Mouse (Mus musculus) cerebellum, adult (tissue): ENCODE results near the gene Gm30302.
"Not testable (repeated sequence)": the region's sequence is repeated elsewhere in the genome, so short reads cannot be mapped to it uniquely, and the experiment has no call there.

Source experiments
- ATAC-seq: cut with Nextera tagmentation; 2 replicates; pipeline ENCODE4 v1.9.2; 2017; ENCODE audit warnings: mild to moderate bottlenecking, moderate library complexity, mixed read lengths; ENCODE audit not compliant: insufficient number of reproducible peaks, low FRiP score, low TSS enrichment

Gene Gm30302

DNA sequence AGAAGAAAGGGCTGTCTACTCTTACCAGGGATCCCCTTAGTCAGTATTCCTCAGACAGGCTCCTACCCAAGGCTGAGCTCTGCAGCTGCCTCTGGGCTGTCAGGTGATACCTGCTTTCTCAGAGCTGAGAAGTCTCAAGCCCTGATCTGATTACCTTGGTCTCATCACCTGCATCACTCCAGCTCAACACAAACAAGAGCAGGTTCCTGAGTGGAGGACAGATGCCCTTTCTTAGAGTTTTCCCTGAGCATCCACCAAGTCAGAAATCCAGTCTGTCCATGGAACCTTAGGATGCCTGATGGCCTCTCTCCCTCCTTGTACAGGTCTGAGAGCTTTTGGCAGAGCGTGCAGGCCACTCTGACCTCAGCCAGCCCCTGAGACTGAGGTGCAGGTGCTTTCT lies at the start of gene Gm30302:
Gene Gm30302, minus strand, starts transcription at position 101 of the 400 bp plus-strand sequence.
- ATAC-seq, result no peak

DNA sequence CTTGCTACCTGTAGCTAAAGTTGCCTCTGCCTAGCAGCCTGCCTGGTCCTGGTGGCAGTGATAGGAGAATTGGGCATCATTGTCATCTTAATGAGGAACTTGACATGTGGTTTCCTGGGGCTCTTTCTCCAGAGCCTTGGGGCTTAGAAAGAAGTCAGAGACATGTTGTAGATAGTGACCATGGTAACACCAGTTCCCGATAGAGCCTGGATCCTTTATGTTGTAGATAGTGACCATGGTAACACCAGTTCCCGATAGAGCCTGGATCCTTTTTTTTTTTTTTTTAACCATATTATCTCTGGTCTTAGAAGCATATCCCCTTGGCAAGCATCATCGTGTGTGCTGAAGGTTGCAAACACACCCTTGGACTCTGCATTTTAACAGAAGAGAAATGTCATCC lies 48.0 kb upstream of the Gm30302 start:
- no peak for ATAC-seq

DNA sequence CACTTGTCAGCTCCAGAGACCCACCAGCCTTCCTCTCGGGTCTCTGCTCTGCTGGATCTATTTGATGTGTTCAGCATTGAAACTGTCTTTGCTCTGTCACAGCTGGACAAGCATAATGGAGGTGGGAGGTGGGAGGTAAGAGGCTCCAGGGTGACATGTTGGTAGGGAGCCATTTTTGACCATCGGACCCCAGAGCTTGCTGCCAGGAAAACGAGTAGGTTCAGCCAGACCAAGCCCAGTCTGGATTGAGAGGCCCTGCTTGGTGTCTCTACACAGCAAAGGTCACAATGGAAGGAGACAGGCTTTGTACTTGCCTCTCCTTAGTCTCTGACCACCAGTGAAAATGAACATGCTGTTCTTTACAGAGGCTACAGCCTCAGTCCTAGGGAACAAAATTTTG lies 47.3 kb upstream of the Gm30302 start:
- no peak for ATAC-seq

DNA sequence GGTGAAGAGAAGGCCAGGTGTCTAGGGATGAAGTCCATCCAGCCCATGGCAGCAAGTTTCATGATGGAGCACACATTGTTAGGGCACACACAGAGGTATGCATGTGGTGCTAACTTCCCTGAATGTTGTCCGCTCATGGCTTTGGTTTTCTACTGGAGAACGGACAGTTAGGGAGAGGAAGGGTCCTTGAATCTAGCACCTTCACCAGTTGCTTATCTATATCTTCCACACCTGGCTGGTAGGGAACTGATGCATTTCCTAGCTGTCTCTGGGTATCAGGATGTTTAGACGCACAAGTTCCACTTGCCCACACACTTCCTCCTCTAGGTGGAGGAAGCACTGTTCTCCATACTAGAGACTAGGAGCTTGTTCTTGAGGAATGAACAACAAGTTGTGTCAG lies 46.9 kb upstream of the Gm30302 start:
- no peak for ATAC-seq

DNA sequence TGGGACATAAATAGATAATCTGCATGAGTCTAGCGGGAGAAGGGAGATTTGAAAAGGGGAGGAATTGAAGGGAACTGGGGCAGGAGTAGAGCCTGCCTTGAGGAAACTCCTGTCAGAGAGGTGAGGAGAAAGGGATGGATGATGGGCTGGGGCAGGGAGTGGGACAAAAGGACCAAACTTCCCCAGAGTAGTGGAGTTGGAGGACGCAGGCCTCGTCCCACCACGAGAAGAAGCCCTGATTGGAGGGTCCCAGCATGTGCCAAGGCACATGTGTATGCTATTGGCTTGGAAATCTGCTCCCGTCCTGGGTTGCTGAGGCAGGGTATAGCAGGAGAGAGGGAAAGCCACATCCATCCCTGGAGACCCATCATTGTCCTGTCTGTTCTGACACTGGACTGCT lies 45.3 kb upstream of the Gm30302 start:
- no peak for ATAC-seq

DNA sequence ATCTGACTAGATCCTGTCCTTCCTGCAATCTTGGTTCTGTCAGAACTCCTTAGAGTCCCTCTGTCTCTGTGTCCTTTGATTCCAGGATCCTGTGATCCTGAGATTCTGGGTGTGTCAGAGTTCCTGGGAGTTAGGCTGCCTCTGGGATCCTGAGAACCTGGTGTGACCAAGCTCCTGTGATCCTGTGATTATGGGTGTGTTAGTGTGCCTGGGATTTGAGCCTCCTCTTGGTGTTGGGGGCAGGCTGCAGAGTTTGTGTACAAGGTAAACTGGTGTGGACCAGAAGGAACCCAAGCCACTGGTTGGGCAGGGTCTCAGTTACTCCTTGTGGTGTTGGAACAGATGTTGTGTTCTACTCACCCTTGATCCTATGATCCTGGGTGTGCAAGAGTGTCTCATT lies 42.4 kb upstream of the Gm30302 start:
- ATAC-seq, result no peak

DNA sequence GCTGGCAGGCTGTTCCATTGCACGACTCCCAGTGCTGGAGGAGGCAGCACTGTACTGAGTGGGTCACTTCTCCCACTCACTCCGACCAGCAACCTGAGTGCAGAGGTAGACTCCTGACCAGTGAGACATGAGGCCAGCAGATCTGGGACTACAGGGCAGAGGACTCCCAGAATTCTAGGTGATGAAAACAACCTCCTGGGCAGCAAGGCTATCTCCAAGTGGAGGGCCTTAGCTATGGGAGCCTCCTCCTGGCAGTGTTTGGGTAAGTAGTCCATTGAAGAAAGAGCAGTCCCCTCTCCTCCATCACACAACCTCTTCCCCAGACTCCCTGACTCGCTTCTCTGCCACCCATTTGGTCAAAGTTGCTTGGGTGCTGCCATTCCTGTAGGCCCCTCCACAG lies 31.6 kb upstream of the Gm30302 start:
- ATAC-seq, result no peak

DNA sequence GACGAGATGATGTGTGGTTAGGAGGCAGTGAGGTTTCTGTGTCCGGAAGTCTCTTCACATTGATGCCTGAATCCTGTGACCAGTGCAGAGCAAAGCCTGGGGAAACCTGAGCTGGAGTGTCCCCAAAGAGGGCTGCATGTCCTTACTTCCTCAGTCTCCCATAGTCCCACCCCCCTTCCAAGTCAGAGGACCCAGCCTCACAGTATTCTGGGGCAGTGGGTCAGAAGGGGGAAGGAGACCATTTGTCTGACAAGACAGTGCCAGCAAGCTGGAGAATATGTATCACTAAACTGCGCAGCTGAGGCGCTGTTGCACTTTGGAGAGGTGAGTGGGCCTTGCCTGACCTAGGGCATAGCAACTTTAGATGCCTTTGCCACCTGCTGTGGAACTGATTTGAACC lies 26.5 kb upstream of the Gm30302 start:
- no peak for ATAC-seq

DNA sequence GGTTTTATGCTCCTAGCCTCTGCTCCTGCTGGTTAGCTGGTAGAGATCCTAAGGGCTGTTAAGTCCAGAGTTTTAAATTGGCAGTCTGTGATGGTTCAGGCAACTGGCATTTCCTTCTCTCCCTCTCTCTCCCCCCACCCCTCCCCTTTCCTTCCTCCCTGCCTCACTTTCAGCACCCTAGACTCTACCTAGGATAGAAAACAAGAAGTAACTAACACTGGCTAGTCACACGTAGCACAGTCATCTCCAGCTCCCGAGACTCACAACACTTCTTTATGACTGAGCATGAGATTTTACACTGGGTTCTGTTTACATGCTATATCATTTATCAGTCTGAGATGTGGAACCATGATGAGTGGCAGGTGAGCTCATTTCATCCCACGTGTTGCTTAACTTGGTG lies 16.2 kb upstream of the Gm30302 start:
- ATAC-seq, result no peak

DNA sequence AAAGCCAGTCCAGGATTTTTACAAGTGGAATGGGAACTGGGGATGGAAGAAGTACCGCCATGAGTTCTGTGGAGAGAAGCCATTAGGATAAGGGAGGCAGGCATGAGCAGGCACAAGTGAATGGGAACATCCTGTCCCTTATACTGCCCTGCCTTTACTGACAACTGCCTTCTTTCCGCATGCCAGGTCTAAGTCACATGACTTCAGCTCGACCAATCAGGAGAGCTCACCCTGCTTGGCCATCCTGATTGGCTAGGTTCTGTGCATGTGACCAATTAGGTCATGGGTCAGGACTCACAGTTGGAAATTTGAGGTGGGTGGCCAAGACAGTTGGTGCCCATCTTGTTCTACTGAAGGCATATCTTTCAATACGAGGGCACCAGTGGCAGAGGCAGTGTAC lies 15.6 kb upstream of the Gm30302 start:
- ATAC-seq, result no peak

DNA sequence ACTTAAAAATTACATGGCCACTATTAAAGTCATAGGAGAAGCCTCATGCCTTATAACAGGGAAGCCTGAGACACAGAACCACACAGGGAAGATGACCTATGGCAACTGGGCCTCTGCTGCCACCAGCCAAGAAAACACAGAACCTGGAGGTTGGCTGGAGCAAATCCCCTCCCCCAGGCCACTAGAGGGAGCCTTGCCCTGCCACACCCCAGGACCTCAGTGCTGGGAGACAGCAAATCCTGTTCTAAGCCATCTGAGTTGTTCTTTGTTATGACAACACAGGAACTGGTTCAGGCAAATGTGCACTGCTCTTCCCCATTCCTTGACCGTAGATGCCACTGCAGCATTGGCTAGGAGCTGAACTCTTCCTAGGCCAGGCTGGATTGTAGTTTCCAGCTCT lies 8.3 kb upstream of the Gm30302 start:
- no peak for ATAC-seq

DNA sequence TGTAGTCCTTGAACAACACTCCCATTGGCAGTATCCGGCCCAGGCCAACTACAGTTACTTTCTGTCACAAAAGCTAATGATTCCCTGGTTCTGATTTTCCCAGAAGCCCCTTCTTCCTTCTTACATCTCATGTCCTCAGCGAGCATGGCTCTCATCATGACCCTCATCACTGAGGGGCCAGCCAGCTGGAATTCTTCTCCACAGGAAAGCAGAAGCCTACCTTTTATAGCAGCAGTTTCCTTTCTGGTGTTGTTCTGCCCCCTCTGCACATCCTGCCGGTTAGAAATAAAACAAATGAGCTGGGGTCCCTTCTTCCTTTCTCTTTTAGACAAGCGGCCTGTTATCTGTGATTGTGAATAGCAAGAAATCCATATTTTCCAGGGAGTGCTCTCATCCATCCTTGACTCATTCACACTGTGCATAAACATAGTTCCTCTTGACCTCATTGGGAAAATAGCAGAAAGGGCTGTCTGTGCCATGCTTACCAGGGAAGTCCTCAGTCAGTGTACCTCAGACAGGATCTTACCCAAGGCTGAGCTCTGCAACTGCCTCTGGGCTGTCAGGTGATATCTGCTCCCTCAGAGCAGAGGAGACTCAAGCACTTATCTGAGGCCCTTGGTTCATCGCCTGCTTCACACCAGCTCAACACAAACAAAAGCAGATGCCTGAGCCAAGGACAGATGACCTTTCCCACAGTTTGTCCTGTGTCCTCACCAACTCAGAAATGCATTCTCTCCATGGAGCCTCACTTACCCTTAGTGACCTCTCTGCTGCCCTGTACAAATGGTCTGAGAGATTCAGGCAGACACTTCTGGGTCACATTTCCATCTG lies 10.0 kb downstream of the Gm30302 start:
- no peak for ATAC-seq

DNA sequence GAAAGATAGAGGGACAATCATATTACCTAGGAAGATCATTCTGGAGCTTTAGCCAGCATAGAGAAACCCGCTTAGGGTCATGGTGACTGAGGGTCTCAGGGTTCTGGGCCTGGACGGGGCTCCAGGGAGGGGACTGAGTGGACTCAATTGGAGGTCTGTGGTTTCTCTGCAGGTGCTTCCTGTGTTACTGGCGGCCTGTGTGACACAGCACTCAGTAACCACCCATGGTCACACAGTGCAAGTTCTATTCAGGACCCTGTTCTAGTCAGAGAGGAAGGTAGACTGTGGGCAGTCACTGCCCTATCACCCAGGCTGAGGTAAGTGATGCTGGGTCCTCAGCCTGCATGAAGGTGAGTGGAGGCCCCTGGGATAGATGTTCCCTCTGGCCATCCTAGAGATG lies 14.9 kb downstream of the Gm30302 start:
- ATAC-seq, result no peak

DNA sequence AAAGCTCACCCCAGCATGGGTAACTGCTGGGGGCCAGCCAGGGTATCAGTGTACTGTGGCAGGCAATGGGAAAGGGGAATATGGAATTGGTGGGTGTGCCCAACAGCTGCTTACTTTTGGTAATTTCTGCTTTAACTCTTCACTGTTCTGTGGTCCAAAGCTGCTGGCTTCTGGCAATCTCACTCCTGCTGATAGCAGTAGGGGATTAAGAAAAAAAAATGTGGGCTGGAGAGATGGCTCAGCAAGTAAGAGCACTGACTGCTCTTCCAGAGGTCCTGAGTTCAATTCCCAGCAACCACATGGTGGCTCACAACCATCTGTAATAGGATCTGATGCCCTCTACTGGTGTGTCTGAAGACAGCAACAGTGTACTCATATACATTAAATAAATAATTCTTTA lies 27.3 kb downstream of the Gm30302 start:
- ATAC-seq, result not testable (repeated sequence)

DNA sequence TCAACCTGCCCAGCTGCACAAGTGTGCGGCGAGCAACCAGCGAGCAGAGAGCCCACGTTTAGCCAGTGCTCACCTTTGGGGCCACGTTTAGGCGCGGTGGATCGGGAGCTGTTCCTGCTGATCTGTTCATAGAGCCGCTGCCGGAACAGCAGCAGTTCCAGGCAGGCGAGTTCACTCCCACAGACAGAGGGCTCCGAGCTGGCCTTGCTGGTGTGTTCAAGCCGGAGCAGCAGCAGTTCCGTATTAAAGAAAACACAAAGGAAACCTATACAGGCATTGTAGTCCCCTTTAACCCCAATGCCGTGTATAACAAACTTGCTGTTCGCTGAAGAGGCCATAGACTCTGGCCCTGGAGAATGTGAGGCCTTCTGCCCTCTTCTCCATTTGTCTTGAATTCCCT lies 29.7 kb downstream of the Gm30302 start:
- ATAC-seq, result no peak

DNA sequence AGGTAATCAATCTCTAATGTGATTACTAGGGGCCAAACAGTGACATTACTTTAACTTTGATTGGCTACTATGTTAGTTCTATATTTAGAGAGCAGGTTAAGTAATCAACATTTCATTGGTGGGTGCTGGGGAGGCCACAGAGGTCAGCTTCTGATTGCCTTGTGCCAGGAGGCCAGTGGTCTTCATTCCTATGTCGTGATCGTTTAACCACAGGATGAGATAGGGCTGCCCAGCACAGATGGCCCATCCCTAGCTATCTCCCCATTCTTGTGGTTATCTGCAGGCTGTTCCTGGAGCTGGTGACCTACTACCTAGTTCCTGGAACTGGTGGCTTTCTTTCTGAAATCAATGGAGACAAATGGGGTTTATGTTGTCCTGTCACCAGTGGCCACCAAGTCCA lies 30.8 kb downstream of the Gm30302 start:
- ATAC-seq, result no peak

DNA sequence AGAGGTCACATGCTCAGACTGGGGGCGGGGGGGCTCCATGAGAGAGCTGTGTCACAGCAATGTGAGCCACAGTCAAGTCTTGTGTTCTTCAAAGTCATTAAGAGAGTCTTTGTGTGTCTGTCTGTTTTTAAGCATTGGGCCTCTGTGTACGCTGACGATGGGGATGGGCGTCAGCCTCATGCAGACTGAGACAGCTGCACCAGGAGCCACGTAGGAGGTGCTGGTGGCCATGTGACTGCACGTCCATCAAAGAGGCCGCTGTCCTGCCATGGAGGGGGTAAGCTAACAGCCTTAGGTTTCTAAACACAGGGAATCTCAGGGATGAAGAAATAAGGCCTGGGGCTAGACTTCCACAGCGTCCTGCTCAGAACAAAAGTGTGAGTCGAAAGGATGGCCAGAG lies 32.5 kb downstream of the Gm30302 start:
- no peak for ATAC-seq

DNA sequence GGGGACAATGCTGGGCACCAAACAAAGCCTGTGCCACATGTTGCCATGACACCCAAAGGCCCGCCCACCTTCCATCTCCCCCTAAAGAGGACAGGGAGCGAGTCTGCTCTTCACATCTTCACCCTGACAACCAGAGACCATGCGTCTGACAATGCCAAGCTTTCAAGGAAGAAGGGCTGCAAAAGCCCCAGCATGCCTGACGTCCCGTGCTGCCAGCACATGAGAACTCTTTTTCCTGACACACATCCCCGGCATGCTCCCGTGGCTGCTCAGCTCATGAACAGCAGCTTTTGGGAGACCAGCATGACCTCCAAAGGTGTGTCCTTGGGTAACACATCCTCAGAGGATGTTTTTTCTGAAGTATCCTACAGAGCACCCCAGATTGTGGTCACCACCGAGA lies 33.5 kb downstream of the Gm30302 start:
- ATAC-seq, result no peak

DNA sequence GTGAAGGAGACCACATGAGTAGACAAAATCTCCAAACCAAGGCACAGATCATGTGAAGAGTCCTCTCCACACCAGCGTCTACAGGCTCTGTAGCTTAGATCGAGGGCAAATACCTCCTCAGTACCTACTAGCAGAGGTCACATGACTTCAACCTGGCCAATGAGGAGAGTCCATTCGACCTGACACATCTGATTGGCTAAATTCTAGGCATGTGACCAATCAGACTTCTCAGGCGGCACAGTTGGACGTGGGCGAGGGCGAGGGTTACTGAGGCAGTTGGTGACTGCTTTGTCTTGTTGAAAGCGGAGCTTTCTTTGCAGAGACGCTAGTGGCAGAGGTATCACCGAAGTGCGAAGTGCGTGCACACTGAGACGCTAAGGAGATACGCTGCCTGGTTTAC lies 36.6 kb downstream of the Gm30302 start:
- no peak for ATAC-seq

DNA sequence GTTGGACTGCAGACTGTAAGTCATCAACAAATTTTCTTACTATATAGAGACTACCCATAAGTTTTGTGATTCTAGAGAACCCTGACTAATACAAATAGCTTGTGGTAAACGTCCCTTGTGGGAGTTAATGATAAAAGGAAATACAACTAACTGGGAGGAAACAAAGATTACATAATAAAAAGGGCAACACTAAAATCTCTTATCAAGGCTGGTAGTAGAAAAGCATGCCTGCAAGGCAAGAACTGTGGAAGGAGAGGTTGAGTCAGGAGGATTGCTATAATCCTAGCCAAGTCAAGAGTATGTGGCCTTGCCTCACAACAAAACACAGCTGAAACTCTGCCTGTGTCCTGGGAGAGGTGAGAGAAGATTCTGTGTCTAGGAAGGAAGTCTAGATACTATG lies 38.1 kb downstream of the Gm30302 start:
- no peak for ATAC-seq

DNA sequence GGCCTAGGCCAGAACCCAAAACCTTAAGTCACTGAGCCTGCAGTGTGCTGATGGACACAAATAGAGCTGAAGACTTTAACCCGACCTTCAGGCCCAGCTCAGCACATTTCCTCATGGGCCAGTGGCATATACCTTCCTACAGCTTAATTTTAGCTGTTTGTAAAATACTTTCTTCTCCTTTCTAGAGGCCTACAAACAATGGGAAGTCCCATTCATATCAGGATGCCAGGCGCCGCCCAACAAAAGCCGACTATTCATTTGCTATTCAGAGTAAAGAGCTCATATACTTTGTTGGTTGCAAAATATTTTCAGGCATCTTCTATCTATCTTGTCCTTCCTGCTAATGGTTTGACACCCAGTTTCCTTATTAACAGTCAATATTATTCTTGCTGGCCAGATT lies 40.8 kb downstream of the Gm30302 start:
- ATAC-seq, result no peak

DNA sequence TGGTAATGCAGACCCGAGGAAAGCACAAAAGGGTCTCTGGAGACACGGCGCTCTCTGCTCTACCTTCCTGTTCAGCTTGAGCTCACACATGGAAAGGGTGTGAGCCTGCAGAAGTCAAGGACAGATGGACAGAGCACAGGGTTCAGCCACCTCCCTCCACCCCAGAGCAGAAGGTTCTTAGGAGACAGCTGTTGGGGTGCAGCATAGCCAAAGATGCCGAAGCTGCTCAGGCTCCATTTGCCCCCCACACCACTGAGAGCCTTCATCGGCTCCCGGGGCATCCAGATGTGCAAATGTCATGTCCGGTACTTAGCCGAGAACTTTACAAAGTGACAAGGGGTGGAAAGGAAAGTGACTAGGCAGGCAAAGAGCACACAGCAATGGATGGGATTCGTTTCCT lies 42.2 kb downstream of the Gm30302 start:
- ATAC-seq, result no peak
